8 mouse cellular contexts compared by ENCODE assay signal in the genomic region with DNA sequence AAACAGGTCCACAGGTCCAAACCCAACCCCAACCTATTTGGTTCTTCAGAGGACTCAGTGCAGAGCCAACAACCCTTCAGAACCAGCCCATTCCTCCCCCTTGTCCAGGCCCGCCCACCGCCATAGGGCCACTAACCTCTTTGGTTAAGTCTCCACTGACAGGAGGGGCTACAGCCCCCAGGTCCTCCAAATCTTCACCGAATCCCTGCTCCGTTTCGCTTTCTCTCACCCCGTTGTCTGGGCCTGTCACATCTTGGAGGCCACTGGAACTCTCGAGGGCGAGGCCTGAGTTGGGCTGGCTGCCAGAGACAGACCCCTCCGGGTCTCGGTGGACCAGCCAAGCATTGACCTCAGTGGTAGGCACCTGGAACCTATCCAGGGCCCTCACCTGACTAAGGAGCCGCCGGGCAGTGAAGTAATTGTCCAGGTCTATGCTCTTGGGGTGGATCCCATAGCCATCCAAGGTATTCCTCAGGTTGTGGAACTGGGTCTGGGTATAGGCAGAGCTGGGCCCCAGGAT. TPM values are rescaled to one million over a fixed set of nuclear protein-coding genes. Genes with fewer than 3 reads are reported as not detected.
DNase-seq lines count a peak whose midpoint lies in the region; ATAC-seq lines count a peak whose summit lies in the region.

No protein-coding gene starts in this region.

- H3K4me3 ChIP-seq in lung, embryonic 16.5 days (ENCODE audit: low read length), result peak overlapping the region; percentile 21
- no peak overlapping the region for H3K4me3 ChIP-seq in forebrain, embryonic 13.5 days
- H3K4me3 ChIP-seq in midbrain, embryonic 11.5 days (ENCODE audit: low read depth, low read length), result no peak overlapping the region

- peak overlapping the region; percentile 7 for H3K27ac ChIP-seq in lung, embryonic 16.5 days (ENCODE audit: low read length)
- H3K27ac ChIP-seq in forebrain, embryonic 13.5 days, result peak overlapping the region; percentile 25; the same call in 1 of the 2 replicates
- H3K27ac ChIP-seq in midbrain, embryonic 11.5 days (ENCODE audit: low read depth, low read length), result no peak overlapping the region

- peaks cover 6% of the 10 kb centered on the region for H3K36me3 ChIP-seq in lung, embryonic 16.5 days (ENCODE audit: control insufficient read depth, insufficient read depth, low read length)
- peaks cover 33% of the 10 kb centered on the region for H3K36me3 ChIP-seq in forebrain, embryonic 13.5 days (ENCODE audit: poor library complexity, severe bottlenecking)
- H3K36me3 ChIP-seq in midbrain, embryonic 11.5 days (ENCODE audit: control insufficient read depth, insufficient read depth, low read length), result peaks cover 7% of the 10 kb centered on the region; the same call in 1 of the 2 replicates

- H3K4me1 ChIP-seq in lung, embryonic 16.5 days (replicated peaks; ENCODE audit: control insufficient read depth, insufficient read depth, low read length), result peaks cover 63% of the 10 kb centered on the region
- peaks cover 73% of the 10 kb centered on the region for H3K4me1 ChIP-seq in forebrain, embryonic 13.5 days
- peaks cover 49% of the 10 kb centered on the region for H3K4me1 ChIP-seq in midbrain, embryonic 11.5 days (ENCODE audit: control insufficient read depth, insufficient read depth, low read length)

- peak overlapping the region; percentile 29; the same call in 1 of the 2 replicates for H3K9ac ChIP-seq in lung, embryonic 16.5 days (ENCODE audit: low read length)
- peak overlapping the region; percentile 76; the same call in 1 of the 2 replicates for H3K9ac ChIP-seq in forebrain, embryonic 13.5 days
- H3K9ac ChIP-seq in midbrain, embryonic 11.5 days (ENCODE audit: low read length), result no peak overlapping the region

- H3K9me3 ChIP-seq in lung, embryonic 16.5 days (ENCODE audit: control insufficient read depth, low read length), result no peaks in the 10 kb centered on the region
- H3K9me3 ChIP-seq in forebrain, embryonic 13.5 days (replicated peaks), result no peaks in the 10 kb centered on the region
- no peaks in the 10 kb centered on the region for H3K9me3 ChIP-seq in midbrain, embryonic 11.5 days (ENCODE audit: control insufficient read depth, low read length)

- no peaks in the 10 kb centered on the region for H3K27me3 ChIP-seq in lung, embryonic 16.5 days (ENCODE audit: control insufficient read depth, insufficient read depth, low read depth, low read length)
- H3K27me3 ChIP-seq in forebrain, embryonic 13.5 days, result no peaks in the 10 kb centered on the region
- H3K27me3 ChIP-seq in midbrain, embryonic 11.5 days (ENCODE audit: control insufficient read depth, insufficient read depth, low read length), result no peaks in the 10 kb centered on the region

- ATAC-seq in lung, embryonic 16.5 days (ENCODE audit: low read depth), result no peak
- no peak for ATAC-seq in forebrain, embryonic 13.5 days
- no peak for ATAC-seq in midbrain, embryonic 11.5 days (ENCODE audit: low FRiP score)

- peak overlapping the region; percentile 43 for H3K4me2 ChIP-seq in lung, embryonic 16.5 days (ENCODE audit: low read depth, low read length)
- H3K4me2 ChIP-seq in forebrain, embryonic 13.5 days, result peak overlapping the region; percentile 99
- peak overlapping the region; percentile 10; the same call in 1 of the 2 replicates for H3K4me2 ChIP-seq in midbrain, embryonic 11.5 days

- WGBS in lung, embryonic 16.5 days, result 62% methylated on average over 12 of the region's 12 CpGs
- WGBS in forebrain, embryonic 13.5 days, result 85% methylated on average over 12 of the region's 12 CpGs
- WGBS in midbrain, embryonic 11.5 days, result 90% methylated on average over 12 of the region's 12 CpGs

- DNase-seq in lung, postnatal 25 days (ENCODE audit: low spot score), result no peak
- DNase-seq in kidney, adult 11 months, result peak; percentile 43
- peak; percentile 77 for DNase-seq in midbrain, embryonic 11.5 days (ENCODE audit: low spot score, missing footprints)
- no peak for DNase-seq in layer of hippocampus, adult 18-20 months (ENCODE audit: low spot score in 2 of 2)
- no peak for DNase-seq in urinary bladder, adult 2 months (ENCODE audit: low spot score)
- DNase-seq in thymus, postnatal 0 days (ENCODE audit: low spot score), result no peak

RNA-seq across cellular contexts. Expression of a gene that starts 2.6 kb away (rescaled TPM):
- 68.2 and 68.8 TPM in 2 replicates for polyA plus RNA-seq in lung, embryonic 16.5 days (2015; fragmentation: Nextera tagmentation; extraction: Ambion mirVana)
- 49.0 and 56.2 TPM in 2 replicates for polyA plus RNA-seq in forebrain, embryonic 13.5 days (2015; fragmentation: Nextera tagmentation; extraction: Ambion mirVana)
- polyA plus RNA-seq in midbrain, embryonic 11.5 days (2014; fragmentation: Nextera tagmentation; extraction: Ambion mirVana), result 31.7 and 35.2 TPM in 2 replicates
- 100 to 1,000 TPM; 241 to 242 TPM for total RNA-seq in layer of hippocampus, adult 18-20 months (2021)
- polyA plus RNA-seq in urinary bladder, adult 2 months (2012; rRNA removed), result 120 and 137 TPM in 2 replicates
- polyA plus RNA-seq in thymus, postnatal 0 days (2015; fragmentation: Nextera tagmentation; extraction: Ambion mirVana), result 34.9 and 40.6 TPM in 2 replicates

RNA-seq across cellular contexts. Expression of a gene that starts 22.5 kb away (rescaled TPM):
- 131 and 135 TPM in 2 replicates for polyA plus RNA-seq in lung, embryonic 16.5 days (2015; fragmentation: Nextera tagmentation; extraction: Ambion mirVana)
- polyA plus RNA-seq in forebrain, embryonic 13.5 days (2015; fragmentation: Nextera tagmentation; extraction: Ambion mirVana), result 12.3 and 13.8 TPM in 2 replicates
- 47.5 and 51.1 TPM in 2 replicates for polyA plus RNA-seq in midbrain, embryonic 11.5 days (2014; fragmentation: Nextera tagmentation; extraction: Ambion mirVana)
- total RNA-seq in layer of hippocampus, adult 18-20 months (2021), result 1 to 10 TPM; 6.5 to 8.2 TPM
- polyA plus RNA-seq in urinary bladder, adult 2 months (2012; rRNA removed), result 111 and 117 TPM in 2 replicates
- 55.8 and 60.7 TPM in 2 replicates for polyA plus RNA-seq in thymus, postnatal 0 days (2015; fragmentation: Nextera tagmentation; extraction: Ambion mirVana)

RNA-seq across cellular contexts. Expression of a gene that starts 38.2 kb away (rescaled TPM):
- 100 and 102 TPM in 2 replicates for polyA plus RNA-seq in lung, embryonic 16.5 days (2015; fragmentation: Nextera tagmentation; extraction: Ambion mirVana)
- 156 and 175 TPM in 2 replicates for polyA plus RNA-seq in forebrain, embryonic 13.5 days (2015; fragmentation: Nextera tagmentation; extraction: Ambion mirVana)
- polyA plus RNA-seq in midbrain, embryonic 11.5 days (2014; fragmentation: Nextera tagmentation; extraction: Ambion mirVana), result 167 and 169 TPM in 2 replicates
- 10 to 100 TPM; 48.5 to 48.9 TPM for total RNA-seq in layer of hippocampus, adult 18-20 months (2021)
- 43.6 and 46.4 TPM in 2 replicates for polyA plus RNA-seq in urinary bladder, adult 2 months (2012; rRNA removed)
- polyA plus RNA-seq in thymus, postnatal 0 days (2015; fragmentation: Nextera tagmentation; extraction: Ambion mirVana), result 129 and 132 TPM in 2 replicates

RNA-seq across cellular contexts. Expression of a gene that starts 49.8 kb away (rescaled TPM):
- polyA plus RNA-seq in lung, embryonic 16.5 days (2015; fragmentation: Nextera tagmentation; extraction: Ambion mirVana), result 15.4 and 16.6 TPM in 2 replicates
- polyA plus RNA-seq in forebrain, embryonic 13.5 days (2015; fragmentation: Nextera tagmentation; extraction: Ambion mirVana), result 36.2 and 43.0 TPM in 2 replicates
- polyA plus RNA-seq in midbrain, embryonic 11.5 days (2014; fragmentation: Nextera tagmentation; extraction: Ambion mirVana), result 15.3 and 18.8 TPM in 2 replicates
- total RNA-seq in layer of hippocampus, adult 18-20 months (2021), result 10 to 100 TPM; 50.1 to 52.1 TPM
- polyA plus RNA-seq in urinary bladder, adult 2 months (2012; rRNA removed), result 26.0 and 30.0 TPM in 2 replicates
- 16.0 and 18.6 TPM in 2 replicates for polyA plus RNA-seq in thymus, postnatal 0 days (2015; fragmentation: Nextera tagmentation; extraction: Ambion mirVana)

Comparison
In these comparisons a context has a peak if more than half of its experiments do, and no peak if none do; other contexts are left out.
1. H3K4me2 ChIP-seq: peak in every context shown above with its lines; median percentile 99 in forebrain, embryonic 13.5 days; 43 in lung, embryonic 16.5 days; 10 in midbrain, embryonic 11.5 days.
2. DNase-seq: peak in kidney, adult 11 months (single experiment) and midbrain, embryonic 11.5 days (single experiment); none in lung, postnatal 25 days (single experiment), layer of hippocampus, adult 18-20 months (0 of 2), urinary bladder, adult 2 months (single experiment) and thymus, postnatal 0 days (single experiment).